Mouse (Mus musculus) thymus, adult 2 months (tissue): Measurements from ENCODE around the gene Nr3c2. TPM values are rescaled to one million over a fixed set of nuclear protein-coding genes. Genes with fewer than 3 reads are reported as not detected.

ENCODE experiments used
- DNase-seq: peaks from one replicate; pipeline ENCODE4 v3.0.0; 2021
- H3K27ac ChIP-seq: fragments of 200-500 bp; 2 replicates; pipeline ENCODE4 v1.5.1; 2012; ENCODE audit warnings: low read length, control low read depth; ENCODE audit not compliant: control insufficient read depth, insufficient read depth
- H3K27me3 ChIP-seq: fragments of 200-500 bp; 2 replicates; pipeline ENCODE4 v1.6.1; 2012; ENCODE audit warnings: mild to moderate bottlenecking, low read length, moderate library complexity, mixed read lengths; ENCODE audit not compliant: control insufficient read depth, insufficient read depth
- H3K36me3 ChIP-seq: fragments of 200-500 bp; 2 replicates; pipeline ENCODE4 v1.6.1; 2012; ENCODE audit warnings: mild to moderate bottlenecking, low read length, moderate library complexity; ENCODE audit not compliant: control insufficient read depth, insufficient read depth
- H3K4me1 ChIP-seq: fragments of 200-500 bp; replicated peaks from 2 replicates; pipeline ENCODE4 v1.6.1; 2012; ENCODE audit warnings: low read length; ENCODE audit not compliant: control insufficient read depth, insufficient read depth
- H3K4me3 ChIP-seq: fragments of 200-500 bp; 2 replicates; pipeline ENCODE4 v1.5.1; 2012; ENCODE audit warnings: mild to moderate bottlenecking, low read length, control low read depth, moderate library complexity; ENCODE audit not compliant: control insufficient read depth, insufficient read depth
- CTCF ChIP-seq: fragments of 200-500 bp; IDR thresholded peaks from 2 replicates; pipeline ENCODE4 v1.5.1; 2012; ENCODE audit warnings: mild to moderate bottlenecking, control low read depth, low read length, moderate library complexity, borderline replicate concordance; ENCODE audit not compliant: control insufficient read depth, poor library complexity, insufficient read depth; ENCODE audit errors: extremely low read depth
- POLR2A ChIP-seq: fragments of 200-500 bp; IDR thresholded peaks from 2 replicates; pipeline ENCODE4 v1.6.1; 2012; ENCODE audit warnings: mild to moderate bottlenecking, low read length, control low read depth, moderate library complexity; ENCODE audit not compliant: control insufficient read depth, poor library complexity, insufficient read depth; ENCODE audit errors: extremely low read depth
- WGBS: fragments of 180-500 bp; shearing (Covaris S2); methylation state at CpG from one replicate; pipeline ENCODE4 v1.1.7; 2018; 5-methylcytosine and 5-hydroxymethylcytosine counted together
- polyA plus RNA-seq: library from polyadenylated mRNA; depleted of rRNA; stranded (reverse); fragments of >200 nt; gene quantifications from 2 replicates; pipeline ENCODE4 v1.2.3, GENCODE M21; 2012

Gene Nr3c2
- polyA plus RNA-seq, 1 experiment: 1.5 TPM

DNA sequence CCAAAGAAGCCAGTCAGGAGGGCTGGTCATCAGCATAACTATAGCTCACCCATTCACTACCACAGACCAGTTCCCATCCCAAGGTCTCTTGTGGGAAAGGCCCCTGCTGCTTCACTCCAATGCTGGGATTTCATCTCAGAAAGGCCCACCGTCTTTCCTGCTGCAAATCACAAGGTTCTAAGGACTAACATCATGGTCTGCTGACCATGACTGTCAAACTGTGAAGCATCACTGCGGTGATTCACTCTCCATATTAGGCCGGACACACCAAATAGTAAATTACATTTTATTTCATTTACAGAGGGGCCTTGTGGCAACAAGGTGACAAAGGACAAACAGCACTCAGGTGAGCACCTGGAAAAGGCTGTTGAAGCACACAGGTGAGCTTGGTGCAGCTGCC is 350.9 kb downstream of the Nr3c2 start:
- Histone ChIP-seq H3K4me3 (no peak overlapping the region), H3K36me3 (no peaks in the 10 kb centered on the region), H3K27me3 (no peaks in the 10 kb centered on the region), H3K4me1 (no peaks in the 10 kb centered on the region), H3K27ac (no peak overlapping the region)
- WGBS: 95% methylated on average over 3 of the region's 3 CpGs
- DNase-seq: no peak
- TF ChIP-seq CTCF (no peak), POLR2A (no peak)

DNA sequence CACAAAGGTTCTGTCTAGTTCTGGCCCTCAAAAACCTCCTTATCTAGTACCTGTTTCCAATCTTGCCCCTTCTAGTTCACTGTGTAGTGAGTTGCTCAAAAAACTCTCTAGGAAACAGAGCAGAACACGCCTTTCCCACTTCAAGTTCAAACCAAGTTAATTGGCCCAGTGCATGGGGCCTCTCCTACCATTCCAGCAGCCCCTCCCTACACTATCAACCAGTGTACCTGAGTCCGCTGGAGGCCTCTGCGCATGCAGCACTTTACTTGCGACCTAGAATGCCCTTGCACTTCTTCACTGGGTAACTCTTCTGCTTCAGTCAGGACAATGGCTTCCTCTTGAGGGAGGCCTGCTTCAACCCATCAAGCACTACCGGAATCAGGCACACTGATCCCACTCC is 351.9 kb downstream of the Nr3c2 start:
- no peak for DNase-seq
- H3K36me3 ChIP-seq: no peaks in the 10 kb centered on the region
- no peaks in the 10 kb centered on the region for H3K27me3 ChIP-seq
- no peaks in the 10 kb centered on the region for H3K4me1 ChIP-seq
- TF ChIP-seq POLR2A (no peak), CTCF (no peak)
- WGBS: 98% methylated on average over 5 of the region's 5 CpGs
- no peak overlapping the region for H3K4me3 ChIP-seq
- no peak overlapping the region for H3K27ac ChIP-seq

DNA sequence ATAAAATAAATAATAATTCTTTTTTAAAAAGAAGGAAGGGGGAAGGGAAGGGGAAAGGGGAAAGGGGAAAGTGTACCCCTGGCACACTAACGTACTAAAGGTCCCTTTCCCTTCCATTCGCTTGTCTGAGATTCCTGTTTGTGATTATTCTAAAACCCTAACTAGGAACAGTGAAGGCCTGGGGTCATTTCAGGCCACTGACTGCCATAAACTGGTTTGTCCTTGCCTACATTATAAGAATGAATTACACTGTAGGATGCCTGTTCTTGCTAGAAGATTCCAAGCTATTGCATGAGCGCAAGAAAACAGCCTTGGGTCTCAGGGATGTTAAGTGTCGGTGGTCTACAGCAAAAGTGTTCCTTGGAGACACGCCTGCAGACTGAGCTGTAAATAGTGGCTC is 355.2 kb downstream of the Nr3c2 start:
- Histone ChIP-seq H3K36me3 (0 out of 2 replicates have a peak, but pooled peaks cover 4% of the 10 kb centered on the region), H3K27me3 (no peaks in the 10 kb centered on the region), H3K4me3 (no peak overlapping the region), H3K4me1 (no peaks in the 10 kb centered on the region), H3K27ac (no peak overlapping the region)
- DNase-seq: no peak
- 95% methylated on average over 5 of the region's 5 CpGs for WGBS
- TF ChIP-seq CTCF: no peak
- TF ChIP-seq POLR2A: no peak

DNA sequence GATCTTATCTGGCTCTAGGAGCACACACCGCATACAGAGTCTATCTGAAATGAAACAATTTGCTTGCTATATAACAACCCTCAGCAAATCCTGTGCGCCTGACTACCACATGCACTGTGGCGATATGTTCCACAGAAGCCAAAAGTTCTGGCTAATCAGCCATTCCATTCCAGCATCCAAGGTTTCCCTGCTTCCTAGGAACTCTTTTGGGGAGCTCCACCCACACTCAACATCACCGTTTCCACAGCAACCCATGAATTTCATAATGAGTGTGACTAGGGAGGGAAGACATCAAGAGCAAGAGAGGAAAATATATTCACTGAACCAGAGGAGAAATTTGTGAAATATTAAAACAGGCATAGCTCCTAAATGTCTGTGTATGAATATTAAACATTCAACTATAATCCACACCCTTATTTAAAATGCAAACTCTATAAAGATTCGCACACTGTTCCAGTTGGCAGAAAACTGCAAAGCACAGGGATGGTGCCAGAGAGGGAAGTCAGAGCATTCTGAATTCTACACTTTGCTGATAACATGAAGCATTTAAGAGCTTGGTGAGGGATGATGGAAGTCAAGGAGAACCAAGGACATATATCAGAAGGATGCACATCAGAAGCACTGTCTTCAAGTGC is 357.3 kb downstream of the Nr3c2 start:
- Histone ChIP-seq H3K27me3 (no peaks in the 10 kb centered on the region), H3K4me3 (no peak overlapping the region), H3K4me1 (no peaks in the 10 kb centered on the region), H3K27ac (no peak overlapping the region), H3K36me3 (0 out of 2 replicates have a peak, but pooled peaks cover 4% of the 10 kb centered on the region)
- no peak for DNase-seq
- WGBS: 97% methylated on average over 5 of the region's 5 CpGs
- no peak for TF ChIP-seq POLR2A
- no peak for TF ChIP-seq CTCF

DNA sequence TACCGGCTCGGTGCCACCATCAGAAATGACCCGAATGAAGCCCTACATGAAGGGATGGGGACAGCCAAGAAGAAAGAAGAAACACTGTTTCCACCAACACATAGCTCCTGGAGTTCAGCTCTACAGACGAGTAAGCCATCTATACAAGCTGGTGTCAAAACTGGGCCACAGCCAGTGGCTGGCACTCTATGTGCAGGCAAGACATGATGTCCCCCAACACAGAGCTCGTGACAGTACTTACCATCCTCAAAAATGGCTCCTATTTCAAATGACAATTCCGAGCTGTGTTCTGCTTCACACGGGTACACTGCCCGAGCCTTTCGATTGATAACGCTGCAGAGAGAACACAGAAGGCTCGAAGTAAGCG is 357.8 kb downstream of the Nr3c2 start:
- no peak for DNase-seq
- WGBS: 96% methylated on average over 12 of the region's 12 CpGs
- no peak overlapping the region for H3K27ac ChIP-seq

DNA sequence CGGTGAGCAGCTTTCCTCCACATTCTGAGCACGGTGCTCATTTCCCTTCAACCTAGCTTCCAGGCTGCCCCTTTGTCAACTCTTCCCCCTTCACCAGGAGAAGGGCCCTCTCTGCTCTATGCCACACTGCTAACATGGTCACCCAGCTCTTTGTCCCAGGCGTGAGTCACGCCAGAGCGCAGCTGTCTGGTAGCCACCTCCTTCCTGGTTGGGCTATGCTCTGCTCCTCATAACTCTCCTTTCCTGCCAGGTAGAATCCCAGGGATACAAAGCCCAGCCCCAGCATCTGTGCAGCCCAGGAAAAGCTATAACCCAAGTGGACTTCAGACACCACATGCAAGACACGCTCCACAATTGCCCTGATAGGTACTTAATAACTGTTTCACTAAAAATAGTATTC is 362.0 kb downstream of the Nr3c2 start:
- TF ChIP-seq CTCF: no peak
- TF ChIP-seq POLR2A: no peak
- WGBS: 98% methylated on average over 6 of the region's 6 CpGs
- no peak for DNase-seq
- H3K4me3 ChIP-seq: no peak overlapping the region
- H3K4me1 ChIP-seq: no peaks in the 10 kb centered on the region
- no peak overlapping the region for H3K27ac ChIP-seq
- H3K27me3 ChIP-seq: no peaks in the 10 kb centered on the region
- H3K36me3 ChIP-seq: 0 out of 2 replicates have a peak, but pooled peaks cover 4% of the 10 kb centered on the region

More for the DNA sequence above, 357.8 kb downstream of the Nr3c2 start:
- Histone ChIP-seq H3K4me1 (no peaks in the 10 kb centered on the region), H3K36me3 (0 out of 2 replicates have a peak, but pooled peaks cover 4% of the 10 kb centered on the region), H3K27me3 (no peaks in the 10 kb centered on the region), H3K4me3 (no peak overlapping the region)
- no peak for TF ChIP-seq POLR2A
- TF ChIP-seq CTCF: no peak

DNA sequence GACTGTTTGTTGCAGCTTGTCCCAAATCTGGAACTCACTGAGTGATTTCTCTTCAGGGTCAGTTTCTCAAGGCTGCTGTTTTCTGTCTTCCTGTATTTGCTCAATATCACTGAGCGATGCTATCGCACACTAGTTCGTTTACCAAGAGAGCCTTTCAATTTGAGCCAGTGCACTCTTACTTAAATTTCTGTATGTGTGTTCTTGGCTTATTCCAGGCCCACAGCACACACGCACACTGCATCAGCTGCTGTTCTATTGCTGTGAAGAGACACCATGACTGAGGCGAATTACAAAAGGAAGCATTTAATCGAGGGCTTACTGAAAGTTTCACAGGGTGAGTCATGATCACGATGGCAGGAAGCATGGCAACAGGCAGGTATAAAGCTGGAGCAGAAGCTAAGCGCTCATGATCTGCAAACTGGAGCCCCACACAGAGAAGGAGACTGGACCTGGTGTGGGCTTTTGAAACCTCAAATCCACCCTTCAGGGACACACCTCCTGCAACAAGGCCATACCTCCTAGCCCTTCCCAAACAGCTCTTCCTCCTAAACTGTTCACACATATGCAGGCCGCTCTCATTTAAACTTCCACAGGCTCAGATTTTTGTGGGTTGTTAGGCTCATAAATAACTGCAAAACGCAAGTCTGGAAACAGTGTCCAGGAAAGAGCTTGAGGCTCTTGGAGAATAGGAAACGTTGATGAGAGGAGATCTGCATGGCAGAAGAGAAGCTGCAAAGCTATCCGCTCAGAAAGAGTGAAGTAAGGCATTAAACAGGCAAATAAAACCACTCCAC is 363.2 kb downstream of the Nr3c2 start:
- H3K27me3 ChIP-seq: no peaks in the 10 kb centered on the region
- H3K4me1 ChIP-seq: no peaks in the 10 kb centered on the region
- H3K27ac ChIP-seq: no peak overlapping the region
- no peaks in the 10 kb centered on the region for H3K36me3 ChIP-seq
- no peak for DNase-seq
- H3K4me3 ChIP-seq: no peak overlapping the region
- TF ChIP-seq POLR2A: no peak
- no peak for TF ChIP-seq CTCF
- 91% methylated on average over 12 of the region's 12 CpGs for WGBS
